Mouse (Mus musculus): ENCODE results near the gene Adgrb3.
A peak's percentile ranks its signal among the peaks of the same experiment; 100 is the strongest.

The Adgrb3 gene

DNA sequence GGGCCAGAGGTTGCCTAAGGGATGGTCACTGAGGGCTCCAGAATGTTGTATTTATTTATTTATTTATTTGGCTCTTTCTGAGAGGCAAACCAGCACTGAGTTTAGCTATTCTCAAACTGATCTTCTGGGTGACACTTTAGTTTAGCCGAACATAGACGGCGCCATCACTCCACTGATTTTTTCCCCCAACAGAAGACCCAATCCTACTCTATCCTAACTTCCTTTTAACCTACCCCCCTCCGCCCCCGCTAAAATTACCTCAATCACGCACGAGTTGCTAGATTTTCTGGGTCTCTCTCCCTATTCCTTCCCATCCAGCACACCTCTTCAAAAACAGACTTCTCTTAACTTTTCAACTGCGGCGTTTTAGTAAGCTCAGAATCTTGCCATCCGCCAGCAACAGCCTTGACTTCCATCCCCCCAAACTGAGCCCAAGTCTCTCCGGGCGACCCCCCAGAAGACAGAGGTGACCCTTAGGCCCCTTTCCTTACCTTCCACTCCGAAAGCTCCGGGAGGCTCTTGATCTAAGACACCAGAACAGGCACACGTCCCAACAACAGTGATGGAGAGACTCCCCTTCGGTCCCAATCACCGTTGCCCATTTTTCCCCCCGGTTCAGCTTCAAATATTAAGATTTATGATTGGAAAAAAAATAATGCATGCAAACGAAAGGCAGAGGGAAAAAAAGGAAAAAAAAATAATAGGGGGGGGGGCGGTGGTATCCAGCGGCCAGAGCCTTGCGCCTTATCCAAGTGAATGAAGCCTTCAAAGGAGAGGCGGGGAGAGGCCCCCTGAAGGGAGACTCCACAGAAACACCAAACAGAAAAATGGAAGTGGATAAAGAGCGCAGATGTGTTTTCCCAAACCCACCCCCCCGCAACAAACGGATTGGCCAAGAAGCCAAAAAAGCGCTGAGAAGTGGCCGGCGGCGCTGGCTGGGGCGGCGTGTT is at the start of gene Adgrb3:
TSS of gene Adgrb3 (minus strand) at position 737 of the 950 bp plus-strand sequence.
- no peak for DNase-seq

DNA sequence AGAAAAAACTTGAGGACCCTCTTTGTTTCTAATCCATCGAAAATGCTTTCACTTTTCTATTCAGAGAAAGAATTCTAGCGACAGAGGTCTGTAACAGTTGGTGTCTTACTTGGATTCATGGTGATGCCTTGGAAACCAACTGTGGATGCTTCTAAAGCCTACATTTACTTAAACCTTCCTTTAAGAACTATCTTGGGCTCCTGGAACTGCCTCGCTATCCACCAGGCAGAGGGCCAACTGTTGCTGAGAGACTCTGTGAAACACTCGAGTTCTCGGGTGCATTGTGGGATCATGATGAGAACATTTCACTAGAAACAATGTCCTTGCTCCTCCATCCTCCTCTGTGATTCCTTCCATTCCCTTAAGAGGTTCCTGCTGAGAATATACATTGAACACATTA is 48.0 kb upstream of the Adgrb3 start:
- DNase-seq = no peak

DNA sequence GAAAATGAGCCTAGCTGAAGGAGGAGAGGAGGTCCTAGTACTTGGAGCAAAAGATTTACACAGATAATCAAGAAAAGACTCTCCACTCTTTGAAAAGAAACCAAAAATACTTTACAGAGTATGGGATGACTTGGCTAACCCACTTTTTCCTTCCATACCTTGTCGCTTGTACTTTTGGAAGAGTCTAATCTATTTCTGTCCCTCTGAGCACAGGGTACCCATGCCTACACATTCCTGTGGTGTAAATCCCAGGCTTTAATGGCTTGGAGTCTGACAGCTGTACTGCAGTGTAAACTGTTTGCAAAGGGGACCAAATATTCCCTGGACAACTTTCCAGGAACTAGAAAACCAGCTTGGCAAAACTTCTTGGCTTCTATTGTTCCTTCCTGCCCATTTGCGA is 28.0 kb upstream of the Adgrb3 start:
- DNase-seq = no peak

GRCm38 (mm10) chr1:25854451-25854978 is 25.0 kb upstream of the Adgrb3 start:
- no peak for DNase-seq

GRCm38 (mm10) chr1:25832260-25832659 is 2.8 kb upstream of the Adgrb3 start:
- no peak for DNase-seq

GRCm38 (mm10) chr1:25831521-25831900 is 2.0 kb upstream of the Adgrb3 start:
- DNase-seq = no peak

- peak; percentile 14 for DNase-seq
Observed at GRCm38 (mm10) chr1:25830757-25831520, 1.4 kb upstream of the Adgrb3 start.

DNA sequence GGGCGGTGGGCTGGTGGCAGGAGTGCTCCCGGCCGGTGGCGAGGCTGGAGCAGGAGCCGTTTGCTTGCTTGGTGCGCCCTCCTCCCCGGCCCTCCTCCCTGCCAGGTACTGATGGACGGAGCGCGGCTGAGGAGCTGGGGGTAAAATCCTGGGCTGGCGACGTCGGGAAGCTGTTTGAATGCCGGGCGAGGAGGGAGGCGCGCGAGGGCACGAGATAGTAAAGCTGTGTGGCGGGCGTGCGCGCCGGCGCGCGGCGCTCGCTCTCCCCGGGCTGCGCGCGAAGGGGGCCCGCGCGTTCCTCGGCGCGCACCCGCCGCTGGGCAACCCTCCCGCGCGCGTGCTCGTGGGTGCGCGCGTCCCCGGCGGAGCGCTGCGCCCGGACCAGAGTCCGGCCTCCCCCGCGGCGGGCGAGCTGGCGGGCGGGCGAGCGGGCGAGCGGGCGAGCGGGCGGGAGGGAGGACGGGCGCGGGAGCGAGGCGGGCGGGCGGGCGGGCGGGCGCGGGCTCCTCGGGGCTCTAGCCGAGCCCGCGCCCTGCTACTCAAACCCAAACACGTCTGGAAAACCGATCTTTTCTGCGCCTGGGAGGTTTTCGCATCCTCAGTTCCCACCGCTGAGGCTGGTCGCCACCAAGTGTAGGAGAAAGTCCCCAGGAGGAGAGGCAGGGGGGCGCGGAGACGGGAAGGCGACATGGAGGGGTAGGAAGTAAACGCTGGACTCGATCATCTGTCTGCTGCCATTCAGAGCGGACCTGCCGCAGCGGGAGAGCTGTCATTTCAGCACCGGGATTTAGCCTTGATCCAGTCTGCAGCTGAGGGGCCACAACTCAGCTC is 629 bp upstream of the Adgrb3 start:
- peak; percentile 7 for DNase-seq

DNA sequence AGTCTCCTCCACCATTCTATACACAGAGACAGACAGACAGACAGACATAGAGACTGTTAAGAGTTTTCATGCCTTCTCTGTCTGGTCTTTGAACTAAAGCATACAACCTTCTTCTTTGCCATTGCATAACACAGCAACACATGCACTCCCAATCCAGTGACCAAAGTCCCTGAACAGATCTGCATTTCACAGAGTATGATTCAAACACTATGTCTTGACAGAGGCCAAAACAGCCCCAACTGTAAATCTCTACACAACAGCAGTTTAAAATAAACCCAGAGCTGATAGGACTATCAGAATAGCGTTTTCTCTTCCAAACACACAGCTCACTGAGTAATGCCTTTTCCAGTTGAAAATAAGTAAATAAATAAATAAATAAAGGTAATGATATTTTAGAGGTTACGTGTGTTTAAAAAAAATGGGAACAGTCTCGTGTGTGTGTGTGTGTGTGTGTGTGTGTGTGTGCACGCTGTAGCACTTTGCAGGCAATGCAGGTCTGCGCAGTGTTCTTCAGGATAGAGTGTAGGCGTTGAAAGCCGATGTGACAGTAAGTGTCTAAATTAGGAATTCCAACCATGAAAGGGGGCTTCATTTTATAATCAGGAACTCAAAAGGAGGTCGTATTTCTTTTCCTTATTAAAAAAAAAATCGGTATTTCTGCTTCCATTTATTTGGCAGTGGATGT is 1.3 kb downstream of the Adgrb3 start:
- no peak for DNase-seq

DNA sequence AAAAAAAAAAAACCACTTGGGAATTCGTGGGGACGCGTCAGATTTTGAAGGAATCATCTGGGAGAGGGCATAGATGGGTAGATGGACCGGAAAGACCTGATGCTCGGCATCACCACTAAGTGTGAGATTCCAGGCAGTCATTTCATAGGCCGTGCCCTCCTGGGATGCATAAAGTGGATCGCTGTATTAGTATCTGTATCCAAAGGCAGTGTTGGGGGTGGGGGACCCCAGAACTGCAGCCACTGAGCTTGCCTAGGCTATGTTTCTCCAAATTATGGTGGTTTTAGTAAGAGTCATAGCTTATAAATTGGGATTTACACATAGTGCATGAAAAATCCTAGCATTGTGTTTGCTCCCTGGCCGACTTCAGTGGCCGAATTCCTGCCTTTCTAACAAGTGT is 2.1 kb downstream of the Adgrb3 start:
- DNase-seq = no peak

GRCm38 (mm10) chr1:25826771-25827170 is 2.7 kb downstream of the Adgrb3 start:
- DNase-seq = peak; percentile 4

DNA sequence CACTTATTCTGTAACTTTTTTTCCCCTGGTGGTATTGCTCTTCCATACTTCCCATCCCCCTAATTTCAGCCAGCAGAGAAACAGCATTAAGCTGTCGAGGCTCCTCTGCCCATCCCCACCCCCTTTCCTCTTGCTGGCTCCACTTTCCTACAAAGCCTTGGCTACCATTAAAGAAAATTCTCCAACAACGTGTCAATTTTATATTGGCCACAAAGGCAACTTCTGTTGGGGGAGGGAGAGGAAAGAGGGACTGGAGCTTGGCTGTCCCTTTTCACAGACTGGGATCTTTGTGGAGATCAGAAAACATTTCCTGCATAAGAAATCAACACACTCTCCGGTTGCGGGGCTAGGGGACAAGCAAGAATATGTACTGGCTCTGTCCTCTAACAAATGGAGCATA is 4.9 kb downstream of the Adgrb3 start:
- DNase-seq = no peak

DNA sequence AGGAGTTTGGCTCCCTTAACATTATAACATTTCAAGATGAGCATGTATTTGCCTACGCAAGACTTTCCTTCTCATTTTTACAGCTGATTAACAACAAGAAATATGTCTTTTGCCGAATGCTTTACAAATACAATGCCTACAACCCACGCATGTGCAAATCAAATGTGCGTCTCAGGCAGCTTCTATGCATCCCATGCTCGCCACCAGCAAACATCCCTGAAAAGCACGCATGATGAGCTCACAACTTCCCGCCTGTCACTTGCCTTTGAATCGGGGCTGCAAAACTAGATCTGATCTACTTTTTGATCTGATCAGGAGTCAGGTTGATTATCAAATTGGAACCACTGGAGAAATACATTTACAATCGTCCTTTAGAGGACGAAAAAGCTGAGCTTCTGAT is 5.5 kb downstream of the Adgrb3 start:
- DNase-seq = no peak

GRCm38 (mm10) chr1:25815491-25815890 is 14.0 kb downstream of the Adgrb3 start:
- no peak for DNase-seq

DNA sequence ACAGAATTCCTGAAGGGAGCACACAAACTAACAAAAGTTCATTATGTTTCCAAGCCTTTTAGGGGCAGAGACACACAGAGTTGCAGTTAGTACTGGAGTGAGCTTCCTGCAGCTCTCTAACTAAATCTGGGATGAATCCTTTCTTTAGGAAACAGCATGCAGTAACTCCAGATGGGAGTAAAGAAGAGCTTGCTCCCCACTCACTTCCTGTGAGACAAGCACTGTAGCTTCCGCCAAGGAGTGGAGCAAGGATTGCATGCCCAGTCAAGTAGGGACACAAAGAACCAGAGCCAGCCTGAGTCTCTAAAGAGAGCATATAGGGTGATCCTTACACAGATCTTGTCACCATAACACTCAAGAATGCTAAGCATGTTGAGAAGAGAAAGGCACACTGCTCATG is 50.7 kb downstream of the Adgrb3 start:
- no peak for DNase-seq

GRCm38 (mm10) chr1:25777459-25777858 is 52.0 kb downstream of the Adgrb3 start:
- DNase-seq = no peak

DNA sequence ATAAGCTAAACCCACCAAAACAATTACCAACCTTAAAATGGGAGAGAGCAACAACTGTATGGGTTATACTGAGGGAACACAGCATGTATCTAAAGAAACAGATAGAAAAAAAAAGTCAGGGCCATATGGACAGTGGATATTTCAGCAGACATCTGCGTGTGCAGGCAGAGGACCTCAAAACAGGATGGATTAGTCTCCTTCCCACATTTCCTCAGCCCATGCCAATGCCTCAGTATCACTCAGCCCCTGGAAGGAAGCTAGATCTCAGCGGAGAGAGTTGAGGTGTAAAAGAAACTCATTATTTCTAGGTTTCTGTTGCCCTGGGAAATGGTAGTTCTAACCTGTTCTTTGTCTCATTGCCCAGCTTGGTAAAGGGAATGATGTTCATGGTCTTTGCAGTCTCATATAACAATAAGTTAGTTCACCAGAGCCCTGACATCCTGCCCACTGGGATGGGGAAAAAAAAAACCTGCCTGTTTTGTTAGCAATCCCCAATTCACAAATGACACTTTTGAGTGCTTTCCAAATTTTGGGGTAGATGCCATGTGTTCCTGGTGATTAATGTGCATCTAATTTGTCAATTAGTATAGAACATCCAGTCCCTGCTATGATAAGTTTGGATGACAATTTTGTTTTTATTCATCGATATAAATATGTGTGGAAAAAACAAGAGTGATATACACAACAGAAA is 53.9 kb downstream of the Adgrb3 start:
- no peak for DNase-seq

DNA sequence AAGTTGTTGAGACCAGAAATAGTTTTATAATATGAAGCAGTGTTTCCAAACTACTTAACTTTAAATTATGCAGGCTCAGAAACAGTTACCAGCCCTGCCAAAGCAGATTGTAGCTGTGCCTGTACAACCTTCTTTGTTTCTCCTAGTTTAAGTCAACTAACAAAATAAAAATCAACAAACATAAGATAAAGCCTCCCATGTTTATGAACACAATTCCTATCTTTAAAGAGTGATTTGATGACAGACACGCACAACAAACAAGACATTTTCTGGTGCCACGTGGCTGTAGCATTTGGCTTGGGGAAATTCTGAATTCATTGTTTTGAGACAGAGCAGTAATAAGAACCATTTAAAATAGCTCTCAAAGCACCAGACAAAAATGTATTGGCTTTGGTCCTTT is 60.5 kb downstream of the Adgrb3 start:
- DNase-seq = no peak

DNA sequence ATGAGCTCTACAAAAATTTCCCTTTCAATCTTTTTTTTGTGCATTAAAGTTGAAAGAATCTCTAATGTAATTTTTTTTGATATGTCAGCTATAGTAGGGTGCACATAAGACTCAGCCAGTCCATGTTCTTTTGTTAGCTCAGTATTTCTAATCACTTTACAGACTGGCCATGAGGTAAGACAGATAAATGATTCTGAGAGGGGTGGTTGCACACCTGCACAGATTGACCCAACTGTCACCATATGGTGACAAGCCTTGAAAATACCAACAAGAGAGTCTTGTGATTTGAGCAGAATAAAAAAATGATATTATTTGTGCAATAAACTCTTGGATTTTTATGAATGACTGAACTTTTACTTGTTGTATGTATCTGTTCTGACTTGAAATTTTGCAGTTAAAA is 74.2 kb downstream of the Adgrb3 start:
- no peak for DNase-seq

DNA sequence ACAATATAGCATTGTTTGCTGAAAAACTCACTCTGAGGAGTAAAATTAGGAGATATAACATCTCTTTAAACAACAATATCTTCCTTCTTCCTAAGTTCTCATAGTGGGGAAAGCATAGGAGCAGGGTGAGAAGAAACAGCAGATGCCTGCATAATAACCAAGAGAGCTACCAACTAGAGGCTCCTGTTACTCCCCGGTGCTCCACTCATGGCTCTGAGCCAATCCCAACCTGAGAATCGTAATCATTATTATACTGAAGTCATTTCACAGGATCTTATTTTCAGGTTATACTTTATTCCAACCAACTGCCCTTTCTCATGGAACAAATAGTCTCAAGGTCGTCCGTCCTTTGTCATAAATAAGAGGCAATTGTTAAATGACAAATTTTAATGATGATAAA is 75.0 kb downstream of the Adgrb3 start:
- DNase-seq = no peak

DNA sequence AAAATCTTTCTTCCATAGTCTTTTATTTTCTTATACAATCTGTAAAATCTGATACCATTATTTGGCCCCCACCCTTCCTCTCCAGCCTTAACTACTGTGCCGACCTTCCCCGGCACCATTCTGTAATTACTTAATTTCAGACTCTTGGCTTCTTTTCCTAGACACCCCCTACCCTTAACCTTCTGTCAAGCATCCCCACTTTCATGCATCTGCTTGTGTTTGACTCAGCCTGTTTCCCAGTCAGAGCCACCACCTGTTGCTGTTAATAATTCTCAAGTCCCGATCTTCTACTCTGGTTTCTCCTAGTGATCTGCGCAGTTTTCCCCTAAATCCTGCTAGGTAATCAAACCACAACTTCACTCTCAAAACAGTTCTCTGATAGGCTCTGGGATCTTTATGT is 83.9 kb downstream of the Adgrb3 start:
- no peak for DNase-seq

GRCm38 (mm10) chr1:25744736-25745135 is 84.8 kb downstream of the Adgrb3 start:
- DNase-seq = no peak

Data from kidney, adult 9 months (tissue).